Mouse (Mus musculus) megakaryocyte, adult 5-6 weeks (primary cell): ENCODE data around the gene Marc2. TPM values are rescaled to one million over a fixed set of nuclear protein-coding genes. Genes with fewer than 3 reads are reported as not detected.

Experiments
- total RNA-seq, 2 experiments: library from RNA; stranded (forward) in 1 of 2; stranded (reverse) in 1 of 2; fragments of 153-499, 151-499 nt in 1 of 2; fragments of 221-1000, 200-1000 nt in 1 of 2; gene quantifications; 2 replicates each; pipeline versions ENCODE4 v1.2.3 to v1.2.4; 2015 to 2017

Gene Marc2
- total RNA-seq, 2 experiments from 2014 or later = 73.3 to 187 TPM

Other genes with a start within 250 kb of the Marc2 start
- gene Hlx, start 113.8 kb downstream of the Marc2 start, total RNA-seq (2015) = 29.3 and 39.3 TPM in 2 replicates
- 23.3 and 27.1 TPM in 2 replicates for gene Hlx, start 113.8 kb downstream of the Marc2 start, total RNA-seq (2017)
- gene Marc1, start 35.1 kb downstream of the Marc2 start, total RNA-seq (2015) = 0.62 TPM in 1 of 2 replicates, not detected in the other
- gene Marc1, start 35.1 kb downstream of the Marc2 start, total RNA-seq (2017) = 0.37 TPM in 1 of 2 replicates, not detected in the other
- not detected in 2 replicates for gene C130074G19Rik, start 36.8 kb upstream of the Marc2 start, total RNA-seq (2015)
- not detected in 2 replicates for gene C130074G19Rik, start 36.8 kb upstream of the Marc2 start, total RNA-seq (2017)
- 0.05 and 0.13 TPM in 2 replicates for gene Mark1, start 153.1 kb upstream of the Marc2 start, total RNA-seq (2015)
- gene Mark1, start 153.1 kb upstream of the Marc2 start, total RNA-seq (2017) = not detected in 2 replicates